Mouse (Mus musculus) MEL (cell line): ENCODE data around the gene Hspb6. TPM values are rescaled to one million over a fixed set of nuclear protein-coding genes. Genes with fewer than 3 reads are reported as not detected.

Experiments used
- DNase-seq: peaks from one replicate; pipeline ENCODE4 v3.0.0; 2011; ENCODE audit warnings: low read depth, low spot score
- H3K27ac ChIP-seq: 2 replicates; pipeline ENCODE4 v1.5.1; 2012; ENCODE audit warnings: low read depth, mild to moderate bottlenecking, control low read depth, low read length, moderate library complexity; ENCODE audit not compliant: control insufficient read depth
- H3K27me3 ChIP-seq, 2 experiments: fragments of 150-350 bp in 1 of 2; sonication (generic) in 1 of 2; 2 replicates each; pipeline ENCODE4 v1.6.1; 2012; ENCODE audit warnings: low read length in 2 of 2, mild to moderate bottlenecking in 2 of 2, improper control_type of control experiment in 1 of 2, moderate library complexity in 1 of 2; ENCODE audit not compliant: insufficient read depth in 2 of 2, control insufficient read depth in 1 of 2
- H3K36me3 ChIP-seq, 2 experiments: 2 replicates each; pipeline ENCODE4 v1.6.1; 2012 to 2014; ENCODE audit warnings: low read length in 2 of 2, improper control_type of control experiment in 1 of 2, inconsistent platforms in 1 of 2, mild to moderate bottlenecking in 1 of 2; ENCODE audit not compliant: insufficient read depth in 2 of 2, control insufficient read depth in 1 of 2
- H3K4me1 ChIP-seq, 2 experiments: fragments of 150-350 bp in 1 of 2; sonication (generic) in 1 of 2; 2 replicates each; pipeline ENCODE4 v1.6.1; 2012; ENCODE audit warnings: low read length in 2 of 2, improper control_type of control experiment in 1 of 2, mild to moderate bottlenecking in 1 of 2; ENCODE audit not compliant: insufficient read depth in 2 of 2, control insufficient read depth in 1 of 2
- H3K4me3 ChIP-seq, 2 experiments: fragments of 150-350 bp in 1 of 2; sonication (generic) in 1 of 2; 2 replicates each; pipeline ENCODE4 v1.5.1; 2012; ENCODE audit warnings: low read depth in 2 of 2, low read length in 2 of 2, mild to moderate bottlenecking in 2 of 2, moderate library complexity in 2 of 2, control low read depth in 1 of 2, improper control_type of control experiment in 1 of 2; ENCODE audit not compliant: control insufficient read depth in 1 of 2, insufficient read depth in 1 of 2
- H3K79me2 ChIP-seq: 2 replicates; pipeline ENCODE4 v1.6.1; 2012; ENCODE audit warnings: mild to moderate bottlenecking, low read length, moderate library complexity; ENCODE audit not compliant: control insufficient read depth, poor library complexity, insufficient read depth
- H3K9ac ChIP-seq: 2 replicates; pipeline ENCODE4 v1.6.1; 2012; ENCODE audit warnings: low read depth, mild to moderate bottlenecking, control low read depth, low read length, moderate library complexity; ENCODE audit not compliant: control insufficient read depth, poor library complexity, severe bottlenecking
- H3K9me3 ChIP-seq: fragments of 150-350 bp; sonication (generic); replicated peaks from 2 replicates; pipeline ENCODE4 v1.6.1; 2012; ENCODE audit warnings: mild to moderate bottlenecking, low read length, improper control_type of control experiment, moderate library complexity; ENCODE audit not compliant: insufficient read depth
- BHLHE40 ChIP-seq: IDR thresholded peaks from 2 replicates; pipeline ENCODE4 v1.6.1; 2012; ENCODE audit warnings: low read depth, mild to moderate bottlenecking, inconsistent platforms, low read length, improper control_type of control experiment, borderline replicate concordance
- CHD2 ChIP-seq: IDR thresholded peaks from 2 replicates; pipeline ENCODE4 v1.6.1; 2011; ENCODE audit warnings: low read length, improper control_type of control experiment
- E2F4 ChIP-seq: IDR thresholded peaks from 2 replicates; pipeline ENCODE4 v1.6.1; 2011; ENCODE audit warnings: low read depth, low read length, improper control_type of control experiment, borderline replicate concordance
- ELF1 ChIP-seq: IDR thresholded peaks from 2 replicates; pipeline ENCODE4 v1.6.1; 2014; ENCODE audit warnings: low read depth, mild to moderate bottlenecking, inconsistent platforms, low read length, improper control_type of control experiment, moderate library complexity
- ETS1 ChIP-seq: IDR thresholded peaks from 2 replicates; pipeline ENCODE4 v1.6.1; 2012; ENCODE audit warnings: low read depth, mild to moderate bottlenecking, inconsistent platforms, low read length, improper control_type of control experiment, moderate library complexity
- HCFC1 ChIP-seq: IDR thresholded peaks from 2 replicates; pipeline ENCODE4 v1.6.1; 2012; ENCODE audit warnings: low read depth, mild to moderate bottlenecking, inconsistent platforms, low read length, improper control_type of control experiment, moderate library complexity
- JUND ChIP-seq: IDR thresholded peaks from 2 replicates; pipeline ENCODE4 v1.6.1; 2011; ENCODE audit warnings: low read depth, mild to moderate bottlenecking, improper control_type of control experiment, low read length
- KAT2A ChIP-seq: conservative IDR thresholded peaks from 2 replicates; pipeline ENCODE4 v1.6.1; 2012; ENCODE audit warnings: low read depth, low read length, improper control_type of control experiment, inconsistent platforms
- MAX ChIP-seq: IDR thresholded peaks from 2 replicates; pipeline ENCODE4 v1.6.1; 2011; ENCODE audit warnings: low read length, improper control_type of control experiment
- MAZ ChIP-seq: IDR thresholded peaks from 2 replicates; pipeline ENCODE4 v1.6.1; 2012; ENCODE audit warnings: low read depth, mild to moderate bottlenecking, inconsistent platforms, low read length, improper control_type of control experiment
- NRF1 ChIP-seq: IDR thresholded peaks from 2 replicates; pipeline ENCODE4 v1.6.1; 2014; ENCODE audit warnings: low read depth, mild to moderate bottlenecking, inconsistent platforms, low read length, improper control_type of control experiment, moderate library complexity; ENCODE audit not compliant: poor library complexity, insufficient read depth, severe bottlenecking
- POLR2A ChIP-seq, 2 experiments: IDR thresholded peaks; 2 replicates each; pipeline ENCODE4 v1.6.1; 2011 to 2012; ENCODE audit warnings: low read length in 2 of 2, mild to moderate bottlenecking in 2 of 2, control low read depth in 1 of 2, improper control_type of control experiment in 1 of 2, low read depth in 1 of 2, moderate library complexity in 1 of 2; ENCODE audit not compliant: control insufficient read depth in 1 of 2, insufficient read depth in 1 of 2, poor library complexity in 1 of 2
- SIN3A ChIP-seq: IDR thresholded peaks from 2 replicates; pipeline ENCODE4 v1.6.1; 2012; ENCODE audit warnings: low read length, improper control_type of control experiment, inconsistent platforms
- SMC3 ChIP-seq: IDR thresholded peaks from 2 replicates; pipeline ENCODE4 v1.6.1; 2011; ENCODE audit warnings: low read depth, low read length, improper control_type of control experiment
- TCF12 ChIP-seq: IDR thresholded peaks from 2 replicates; pipeline ENCODE4 v1.6.1; 2014; ENCODE audit warnings: low read depth, mild to moderate bottlenecking, inconsistent platforms, low read length, improper control_type of control experiment, moderate library complexity
- UBTF ChIP-seq: IDR thresholded peaks from 2 replicates; pipeline ENCODE4 v1.6.1; 2012; ENCODE audit warnings: low read depth, mild to moderate bottlenecking, inconsistent platforms, low read length, improper control_type of control experiment, moderate library complexity, borderline replicate concordance; ENCODE audit not compliant: insufficient read depth
- USF1 ChIP-seq: IDR thresholded peaks from 2 replicates; pipeline ENCODE4 v1.6.1; 2014; ENCODE audit warnings: low read depth, mild to moderate bottlenecking, inconsistent platforms, low read length, improper control_type of control experiment, moderate library complexity
- polyA plus RNA-seq, 2 experiments: library from polyadenylated mRNA; stranded (reverse) in 1 of 2; unstranded in 1 of 2; fragments of >175 nt in 1 of 2; fragments of >200 nt in 1 of 2; gene quantifications; 2 replicates each; pipeline versions ENCODE4 v1.2.1 to v1.2.4; 2012; ENCODE audit warnings: low replicate concordance in 2 of 2, low read depth in 1 of 2; ENCODE audit not compliant: insufficient read length in 2 of 2, insufficient read depth in 1 of 2, missing spikeins in 1 of 2
- total RNA-seq: library from RNA; depleted of rRNA; stranded (reverse); fragments of 300-350 nt; gene quantifications from 2 replicates; pipeline ENCODE4 v1.2.3, GENCODE M21; 2012

The Hspb6 gene
- total and polyA plus RNA-seq, 3 experiments: 1.5 to 12.4 TPM; not detected in 1

- TF ChIP-seq ETS1 (no peak), UBTF (peak; percentile 83; the same call in 1 of the 2 replicates), JUND (no peak), POLR2A (IDR thresholded peaks at IDR 0.05; ENCODE audit: control insufficient read depth in 1 of 2, insufficient read depth in 1 of 2, low read depth in 1 of 2, low read length in 2 of 2, poor library complexity in 1 of 2) (peak in 1 of 2 experiments; percentile 79; a peak in 2 of 4 replicates), USF1 (no peak), KAT2A (no peak), SIN3A (peak; percentile 61)
- TF ChIP-seq, all 39 proteins: peak for 3
- peaks cover 4 to 25% of the 10 kb centered on the region in 2 experiments; a peak in 3 of 4 replicates for H3K4me1 ChIP-seq
- no peaks in the 10 kb centered on the region for H3K9me3 ChIP-seq
- H3K36me3 ChIP-seq: peaks cover 4 to 10% of the 10 kb centered on the region in 2 experiments; a peak in 2 of 4 replicates
- peak; percentile 57 for DNase-seq
- no peaks in the 10 kb centered on the region for H3K27me3 ChIP-seq
- peak overlapping the region; percentile 93 for H3K9ac ChIP-seq
- peaks cover 36% of the 10 kb centered on the region for H3K79me2 ChIP-seq
- H3K27ac ChIP-seq: peak overlapping the region; percentile 50
- H3K4me3 ChIP-seq: peak overlapping the region; percentile 83 to 99
Observed at GRCm38 (mm10) chr7:30587842-30588667, 36.1 kb downstream of the Hspb6 start.

GRCm38 (mm10) chr7:30588676-30589434 lies 36.9 kb downstream of the Hspb6 start, which contains the start of gene Kmt2b:
Gene Kmt2b (minus strand): TSS chr7:30588726.
- peaks cover 36% of the 10 kb centered on the region for H3K79me2 ChIP-seq
- peak; percentile 45; the same call in 1 of the 2 replicates for TF ChIP-seq TCF12
- TF ChIP-seq ELF1: peak; percentile 68; the same call in 1 of the 2 replicates
- TF ChIP-seq BHLHE40: 0 out of 2 replicates have a peak, but pooled peaks have one; percentile 31
- peak; percentile 43; the same call in 1 of the 2 replicates for TF ChIP-seq ETS1
- TF ChIP-seq NRF1: peak; percentile 42; the same call in 1 of the 2 replicates
- TF ChIP-seq POLR2A (IDR thresholded peaks at IDR 0.05; ENCODE audit: control insufficient read depth in 1 of 2, insufficient read depth in 1 of 2, low read depth in 1 of 2, low read length in 2 of 2, poor library complexity in 1 of 2): peak in 1 of 2 experiments; percentile 69; a peak in 2 of 4 replicates
- TF ChIP-seq CHD2: no peak; the same call in 1 of the 2 replicates
- TF ChIP-seq E2F4: no peak
- TF ChIP-seq SMC3: no peak
- peak; percentile 45; the same call in 1 of the 2 replicates for TF ChIP-seq MAX
- peak; percentile 87 for TF ChIP-seq KAT2A
- TF ChIP-seq SIN3A: peak; percentile 68; the same call in 1 of the 2 replicates
- TF ChIP-seq HCFC1: peak; percentile 95
- TF ChIP-seq MAZ: peak; percentile 91
- peak within 1 kb of the TSS; percentile 83 to 99 for H3K4me3 ChIP-seq
- H3K4me1 ChIP-seq: peaks cover 7 to 31% of the 10 kb centered on the region in 2 experiments; a peak in 3 of 4 replicates
- DNase-seq: peak; percentile 97
- peaks cover 4 to 13% of the 10 kb centered on the region in 2 experiments; a peak in 3 of 4 replicates for H3K36me3 ChIP-seq
- H3K9ac ChIP-seq: peak within 1 kb of the TSS; percentile 93
- H3K27me3 ChIP-seq: no peaks in the 10 kb centered on the region
- H3K9me3 ChIP-seq: no peaks in the 10 kb centered on the region
- peak within 1 kb of the TSS; percentile 70 for H3K27ac ChIP-seq
